Mouse (Mus musculus): Measurements from ENCODE around the gene Cygb. TPM values are rescaled to one million over a fixed set of nuclear protein-coding genes. Genes with fewer than 3 reads are reported as not detected.
A peak's percentile ranks its signal among the peaks of the same experiment; 100 is the strongest.

Gene Cygb
- total and polyA plus RNA-seq, 3 experiments: 2.2 to 8.7 TPM; not detected in 1

- H3K36me3 ChIP-seq (ENCODE audit: control insufficient read depth in 1 of 2, insufficient read depth in 2 of 2, low read length in 2 of 2): peaks cover 0 to 36% of the 10 kb centered on the region in 2 experiments; a peak in 2 of 4 replicates
- no peaks in the 10 kb centered on the region for H3K27me3 ChIP-seq (ENCODE audit: control insufficient read depth in 1 of 2, insufficient read depth in 2 of 2, low read length in 2 of 2)
- TF ChIP-seq POLR2AphosphoS5 (IDR thresholded peaks at IDR 0.05; ENCODE audit: borderline replicate concordance, low read depth, low read length): no peak
- H3K27ac ChIP-seq (ENCODE audit: control insufficient read depth, low read depth, low read length): peak overlapping the region; percentile 55
- peaks cover 21 to 52% of the 10 kb centered on the region in 2 experiments for H3K4me1 ChIP-seq (ENCODE audit: control insufficient read depth in 1 of 2, insufficient read depth in 2 of 2, low read length in 2 of 2)
- H3K79me2 ChIP-seq (ENCODE audit: control insufficient read depth, insufficient read depth, low read length, poor library complexity): no peaks in the 10 kb centered on the region; the same call in 1 of the 2 replicates
- peak; percentile 57 for DNase-seq (ENCODE audit: low read depth, low spot score)
- no peaks in the 10 kb centered on the region for H3K9me3 ChIP-seq (replicated peaks; ENCODE audit: insufficient read depth, low read length)
- H3K9ac ChIP-seq (ENCODE audit: control insufficient read depth, low read depth, low read length, poor library complexity, severe bottlenecking): peak overlapping the region; percentile 11; the same call in 1 of the 2 replicates
- no peak overlapping the region for H3K4me3 ChIP-seq (ENCODE audit: control insufficient read depth in 1 of 2, insufficient read depth in 1 of 2, low read depth in 2 of 2, low read length in 2 of 2)
Measured at GRCm38 (mm10) chr11:116616438-116617118, 37.5 kb downstream of the Cygb start.

DNA sequence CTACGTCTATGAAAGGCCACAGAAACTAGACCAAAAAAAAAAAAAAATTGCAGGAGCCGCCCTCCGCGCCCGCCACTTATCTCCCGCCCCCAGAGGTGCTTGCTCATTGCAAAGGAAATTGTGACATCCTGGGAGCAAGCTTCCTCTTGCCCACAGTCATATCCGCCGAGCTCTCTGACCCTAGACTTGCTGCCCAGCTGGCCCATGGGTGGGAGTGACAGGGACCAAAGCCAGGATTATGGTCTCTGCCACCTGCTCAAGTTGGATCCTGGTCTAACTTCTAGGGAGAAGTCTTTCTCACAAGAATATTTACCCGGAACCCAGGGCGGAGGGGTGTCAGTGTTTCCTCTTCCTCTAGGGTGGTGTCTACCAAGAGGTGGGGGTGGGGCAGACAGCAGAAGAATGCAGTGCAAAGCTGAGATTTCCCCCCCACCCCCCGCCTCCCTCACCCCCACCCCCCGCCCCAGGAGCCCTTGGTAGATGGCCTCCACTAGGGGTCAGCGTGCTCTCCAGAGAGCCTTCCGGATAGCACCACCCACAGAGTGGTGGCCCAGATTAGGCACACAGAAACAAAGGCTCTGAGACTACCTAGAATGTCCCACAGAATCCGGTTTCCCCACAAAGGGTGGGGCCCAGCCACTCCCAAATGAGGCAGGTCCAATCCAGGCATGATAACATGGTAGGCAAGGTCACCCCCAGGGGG is 38.2 kb downstream of the Cygb start:
- Histone ChIP-seq H3K4me3 (ENCODE audit: control insufficient read depth in 1 of 2, insufficient read depth in 1 of 2, low read depth in 2 of 2, low read length in 2 of 2) (peak overlapping the region; percentile 45 to 46), H3K9ac (ENCODE audit: control insufficient read depth, low read depth, low read length, poor library complexity, severe bottlenecking) (peak overlapping the region; percentile 61), H3K27me3 (ENCODE audit: control insufficient read depth in 1 of 2, insufficient read depth in 2 of 2, low read length in 2 of 2) (no peaks in the 10 kb centered on the region), H3K36me3 (ENCODE audit: control insufficient read depth in 1 of 2, insufficient read depth in 2 of 2, low read length in 2 of 2) (peaks cover 0 to 30% of the 10 kb centered on the region in 2 experiments; a peak in 2 of 4 replicates), H3K27ac (ENCODE audit: control insufficient read depth, low read depth, low read length) (peak overlapping the region; percentile 83), H3K9me3 (replicated peaks; ENCODE audit: insufficient read depth, low read length) (no peaks in the 10 kb centered on the region), H3K79me2 (ENCODE audit: control insufficient read depth, insufficient read depth, low read length, poor library complexity) (no peaks in the 10 kb centered on the region; the same call in 1 of the 2 replicates), H3K4me1 (ENCODE audit: control insufficient read depth in 1 of 2, insufficient read depth in 2 of 2, low read length in 2 of 2) (peaks cover 21 to 45% of the 10 kb centered on the region in 2 experiments)
- DNase-seq (ENCODE audit: low read depth, low spot score): peak; percentile 92
- TF ChIP-seq E2F4 (IDR thresholded peaks at IDR 0.05; ENCODE audit: borderline replicate concordance, low read depth, low read length) (peak; percentile 88), NELFE (IDR thresholded peaks at IDR 0.05; ENCODE audit: low read depth, low read length) (peak; percentile 52), CHD2 (IDR thresholded peaks at IDR 0.05; ENCODE audit: low read length) (no peak; the same call in 1 of the 2 replicates), RCOR1 (IDR thresholded peaks at IDR 0.05; ENCODE audit: low read depth, low read length) (peak; percentile 85), ZC3H11A (IDR thresholded peaks at IDR 0.05; ENCODE audit: low read depth, low read length) (no peak), USF2 (IDR thresholded peaks at IDR 0.05; ENCODE audit: borderline replicate concordance in 1 of 2, insufficient read depth in 1 of 2, low read depth in 1 of 2, low read length in 2 of 2) (no peak), POLR2AphosphoS2 (IDR thresholded peaks at IDR 0.05; ENCODE audit: low read length) (peak; percentile 54; the same call in 1 of the 2 replicates), SMC3 (IDR thresholded peaks at IDR 0.05; ENCODE audit: low read depth, low read length) (no peak), CHD1 (IDR thresholded peaks at IDR 0.05; ENCODE audit: low read depth, low read length) (peak; percentile 64; the same call in 1 of the 2 replicates), GABPA (IDR thresholded peaks at IDR 0.05; ENCODE audit: low read depth, low read length) (no peak), POLR2AphosphoS5 (IDR thresholded peaks at IDR 0.05; ENCODE audit: borderline replicate concordance, low read depth, low read length) (no peak), POLR2A (IDR thresholded peaks at IDR 0.05; ENCODE audit: control insufficient read depth in 1 of 2, insufficient read depth in 1 of 2, low read depth in 1 of 2, low read length in 2 of 2, poor library complexity in 1 of 2) (peak in 1 of 2 experiments; percentile 50; a peak in 1 of 4 replicates), ZKSCAN1 (IDR thresholded peaks at IDR 0.05; ENCODE audit: low read depth, low read length) (peak; percentile 33; the same call in 1 of the 2 replicates), TBP (IDR thresholded peaks at IDR 0.05; ENCODE audit: low read depth, low read length) (0 out of 2 replicates have a peak, but pooled peaks have one; percentile 32), MXI1 (IDR thresholded peaks at IDR 0.05; ENCODE audit: low read depth, low read length) (peak; percentile 63), JUND (IDR thresholded peaks at IDR 0.05; ENCODE audit: low read depth, low read length) (no peak), ZNF384 (IDR thresholded peaks at IDR 0.05; ENCODE audit: low read depth, low read length) (peak; percentile 99), USF1 (IDR thresholded peaks at IDR 0.05; ENCODE audit: low read depth, low read length) (0 out of 2 replicates have a peak, but pooled peaks have one; percentile 32), TAL1 (IDR thresholded peaks at IDR 0.05; ENCODE audit: low read length) (peak; percentile 86), HCFC1 (IDR thresholded peaks at IDR 0.05; ENCODE audit: low read depth, low read length) (peak; percentile 59), UBTF (IDR thresholded peaks at IDR 0.05; ENCODE audit: borderline replicate concordance, insufficient read depth, low read depth, low read length) (no peak), TCF12 (IDR thresholded peaks at IDR 0.05; ENCODE audit: low read depth, low read length) (peak; percentile 90), ZMIZ1 (IDR thresholded peaks at IDR 0.05; ENCODE audit: low read depth, low read length) (peak; percentile 69; the same call in 1 of the 2 replicates), GATA1 (IDR thresholded peaks at IDR 0.05; ENCODE audit: low read depth, low read length) (peak; percentile 78), MEF2A (IDR thresholded peaks at IDR 0.05; ENCODE audit: extremely low read depth, insufficient replicate concordance, low read depth, low read length, poor library complexity, severe bottlenecking) (no peak), MYC (IDR thresholded peaks at IDR 0.05; ENCODE audit: low read depth, low read length) (peak; percentile 51; the same call in 1 of the 2 replicates), ETS1 (IDR thresholded peaks at IDR 0.05; ENCODE audit: low read depth, low read length) (peak; percentile 88), SIN3A (IDR thresholded peaks at IDR 0.05; ENCODE audit: low read length) (peak; percentile 78)
